Mouse (Mus musculus): ENCODE data around the gene Cecr2. TPM values are rescaled to one million over a fixed set of nuclear protein-coding genes. Genes with fewer than 3 reads are reported as not detected.

Cecr2 gene
- polyA plus RNA-seq, 1 experiment, result 7.6 TPM

DNA sequence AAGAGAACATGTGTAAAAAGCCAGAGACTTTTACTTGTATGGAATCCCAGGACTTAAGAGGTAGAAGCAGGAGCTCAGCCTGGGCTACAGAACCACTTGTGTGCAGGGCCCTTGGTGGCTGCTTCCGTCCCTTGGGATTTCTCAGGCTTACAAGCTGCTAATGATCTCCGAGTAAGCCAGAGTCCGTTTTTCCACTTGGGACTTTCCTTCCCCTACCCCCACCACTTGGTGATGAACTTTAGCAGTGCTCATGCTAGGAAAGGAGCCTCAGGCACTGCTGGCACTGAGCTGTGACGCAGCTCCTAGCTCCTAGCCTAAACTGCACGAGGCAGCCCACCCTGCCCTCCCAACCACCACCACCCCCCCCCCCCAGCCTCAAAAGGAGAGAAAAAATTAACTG lies 124.5 kb downstream of the Cecr2 start:
- WGBS, result 63% methylated on average over 5 of the region's 5 CpGs
- Histone ChIP-seq H3K4me1 (ENCODE audit: control insufficient read depth, insufficient read depth, low read length) (peaks cover 5% of the 10 kb centered on the region; the same call in 1 of the 2 replicates), H3K4me3 (replicated peaks; ENCODE audit: insufficient read depth, low read depth, low read length) (no peak overlapping the region), H3K27ac (ENCODE audit: insufficient read depth, low read length) (no peak overlapping the region), H3K27me3 (ENCODE audit: control insufficient read depth, insufficient read depth, low read length) (no peaks in the 10 kb centered on the region)
- TF ChIP-seq POLR2A (IDR thresholded peaks at IDR 0.05; ENCODE audit: borderline replicate concordance, insufficient read depth, low read length), result no peak
- TF ChIP-seq CTCF (IDR thresholded peaks at IDR 0.05; ENCODE audit: borderline replicate concordance, insufficient read depth, low read depth, low read length), result no peak
- no peak for DNase-seq

DNA sequence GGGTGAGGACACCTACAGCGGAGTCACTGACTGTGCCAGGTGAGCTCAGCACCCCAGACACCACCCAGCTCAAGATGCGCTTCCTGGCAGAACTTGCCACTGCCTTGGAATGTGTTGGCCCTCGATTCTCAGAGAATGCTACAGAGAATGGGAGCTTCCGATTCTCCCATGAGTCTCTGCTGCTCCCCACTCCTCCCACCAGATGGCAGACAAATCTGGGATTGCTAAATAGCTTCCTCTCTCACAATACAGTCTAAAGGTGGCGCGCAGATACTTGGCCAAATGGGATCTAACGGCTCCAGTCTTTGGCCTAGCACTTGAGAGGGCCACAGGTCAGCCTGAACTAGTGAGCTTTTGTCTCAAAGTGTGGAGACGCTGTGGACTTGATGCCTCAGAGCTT lies 126.8 kb downstream of the Cecr2 start:
- 64% methylated on average over 8 of the region's 8 CpGs for WGBS
- no peaks in the 10 kb centered on the region for H3K27me3 ChIP-seq (ENCODE audit: control insufficient read depth, insufficient read depth, low read length)
- H3K4me1 ChIP-seq (ENCODE audit: control insufficient read depth, insufficient read depth, low read length), result peaks cover 16% of the 10 kb centered on the region; the same call in 1 of the 2 replicates
- no peak overlapping the region for H3K4me3 ChIP-seq (replicated peaks; ENCODE audit: insufficient read depth, low read depth, low read length)
- TF ChIP-seq CTCF (IDR thresholded peaks at IDR 0.05; ENCODE audit: borderline replicate concordance, insufficient read depth, low read depth, low read length), result 0 out of 2 replicates have a peak, but pooled peaks have one; percentile 17
- no peak for TF ChIP-seq POLR2A (IDR thresholded peaks at IDR 0.05; ENCODE audit: borderline replicate concordance, insufficient read depth, low read length)
- no peak overlapping the region for H3K27ac ChIP-seq (ENCODE audit: insufficient read depth, low read length)
- no peak for DNase-seq

- H3K4me3 ChIP-seq (replicated peaks; ENCODE audit: insufficient read depth, low read depth, low read length), result no peak overlapping the region
- WGBS, result 62% methylated on average over 5 of the region's 5 CpGs
- no peak for DNase-seq
- TF ChIP-seq POLR2A (IDR thresholded peaks at IDR 0.05; ENCODE audit: borderline replicate concordance, insufficient read depth, low read length) (no peak), CTCF (IDR thresholded peaks at IDR 0.05; ENCODE audit: borderline replicate concordance, insufficient read depth, low read depth, low read length) (no peak)
- H3K4me1 ChIP-seq (ENCODE audit: control insufficient read depth, insufficient read depth, low read length), result peaks cover 29% of the 10 kb centered on the region
- H3K27ac ChIP-seq (ENCODE audit: insufficient read depth, low read length), result 0 out of 2 replicates have a peak overlapping the region, but pooled peaks have one; percentile 11
- no peaks in the 10 kb centered on the region for H3K27me3 ChIP-seq (ENCODE audit: control insufficient read depth, insufficient read depth, low read length)
These were observed 129.4 kb downstream of the Cecr2 start for GRCm38 (mm10) chr6:120795422-120796086.

- peak overlapping the region; percentile 55 for H3K27ac ChIP-seq (ENCODE audit: insufficient read depth, low read length)
- no peaks in the 10 kb centered on the region for H3K27me3 ChIP-seq (ENCODE audit: control insufficient read depth, insufficient read depth, low read length)
- H3K4me1 ChIP-seq (ENCODE audit: control insufficient read depth, insufficient read depth, low read length), result peaks cover 29% of the 10 kb centered on the region
- WGBS, result 22% methylated on average over 2 of the region's 2 CpGs
- no peak overlapping the region for H3K4me3 ChIP-seq (replicated peaks; ENCODE audit: insufficient read depth, low read depth, low read length)
- TF ChIP-seq POLR2A (IDR thresholded peaks at IDR 0.05; ENCODE audit: borderline replicate concordance, insufficient read depth, low read length), result no peak
- TF ChIP-seq CTCF (IDR thresholded peaks at IDR 0.05; ENCODE audit: borderline replicate concordance, insufficient read depth, low read depth, low read length), result no peak
- DNase-seq, result peak; percentile 35 to 56
These were observed 129.9 kb downstream of the Cecr2 start for GRCm38 (mm10) chr6:120796111-120796510.

DNA sequence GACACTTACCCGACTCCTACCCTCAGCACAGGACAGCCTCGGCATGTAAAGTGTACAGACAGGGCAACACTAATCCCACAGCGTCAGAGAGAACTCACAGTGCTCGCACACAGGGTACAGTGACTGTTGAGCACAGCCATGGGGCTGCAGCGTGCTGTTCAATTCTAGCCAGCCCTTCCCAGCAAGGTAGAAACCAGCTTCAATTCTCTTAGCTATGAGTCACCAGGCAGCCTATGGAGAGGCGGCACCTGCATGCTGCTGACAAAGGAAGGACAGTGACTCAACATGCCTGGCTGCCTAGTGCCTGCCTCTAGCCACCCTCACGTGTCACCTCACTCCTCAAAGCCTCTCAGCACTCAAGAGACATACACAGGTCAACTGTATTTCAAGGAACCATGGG lies 131.8 kb downstream of the Cecr2 start:
- peaks cover 29% of the 10 kb centered on the region for H3K4me1 ChIP-seq (ENCODE audit: control insufficient read depth, insufficient read depth, low read length)
- DNase-seq, result peak; percentile 48 to 74
- no peaks in the 10 kb centered on the region for H3K27me3 ChIP-seq (ENCODE audit: control insufficient read depth, insufficient read depth, low read length)
- peak overlapping the region; percentile 14; the same call in 1 of the 2 replicates for H3K27ac ChIP-seq (ENCODE audit: insufficient read depth, low read length)
- no peak overlapping the region for H3K4me3 ChIP-seq (replicated peaks; ENCODE audit: insufficient read depth, low read depth, low read length)
- WGBS, result 55% methylated on average over 7 of the region's 7 CpGs
- TF ChIP-seq CTCF (IDR thresholded peaks at IDR 0.05; ENCODE audit: borderline replicate concordance, insufficient read depth, low read depth, low read length) (no peak), POLR2A (IDR thresholded peaks at IDR 0.05; ENCODE audit: borderline replicate concordance, insufficient read depth, low read length) (no peak)

DNA sequence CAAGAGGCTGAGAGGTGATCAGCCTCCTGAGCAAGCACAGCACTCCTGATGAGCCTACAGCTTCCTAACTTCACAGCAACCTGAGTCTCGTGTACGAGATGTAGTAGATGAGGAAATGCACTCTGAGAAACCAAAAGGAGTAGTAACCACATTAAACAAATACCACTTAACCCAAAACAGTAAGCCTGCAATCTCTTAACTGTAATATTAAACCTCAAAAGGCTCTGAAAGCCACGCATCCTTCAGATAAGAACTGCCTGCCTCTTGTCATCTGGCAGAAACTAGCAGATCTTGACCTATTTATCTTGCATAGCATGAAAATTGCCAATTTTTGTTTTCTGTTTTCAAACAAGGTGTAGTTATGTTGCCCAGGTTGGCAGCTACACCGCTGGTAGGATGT lies 132.7 kb downstream of the Cecr2 start:
- Histone ChIP-seq H3K4me3 (replicated peaks; ENCODE audit: insufficient read depth, low read depth, low read length) (no peak overlapping the region), H3K27me3 (ENCODE audit: control insufficient read depth, insufficient read depth, low read length) (no peaks in the 10 kb centered on the region), H3K27ac (ENCODE audit: insufficient read depth, low read length) (no peak overlapping the region), H3K4me1 (ENCODE audit: control insufficient read depth, insufficient read depth, low read length) (peaks cover 29% of the 10 kb centered on the region)
- 86% methylated on average over 4 of the region's 4 CpGs for WGBS
- no peak for TF ChIP-seq CTCF (IDR thresholded peaks at IDR 0.05; ENCODE audit: borderline replicate concordance, insufficient read depth, low read depth, low read length)
- TF ChIP-seq POLR2A (IDR thresholded peaks at IDR 0.05; ENCODE audit: borderline replicate concordance, insufficient read depth, low read length), result no peak
- no peak for DNase-seq

GRCm38 (mm10) chr6:120799581-120800041 lies 133.4 kb downstream of the Cecr2 start:
- no peak for TF ChIP-seq POLR2A (IDR thresholded peaks at IDR 0.05; ENCODE audit: borderline replicate concordance, insufficient read depth, low read length)
- no peak for DNase-seq
- Histone ChIP-seq H3K27ac (ENCODE audit: insufficient read depth, low read length) (no peak overlapping the region), H3K27me3 (ENCODE audit: control insufficient read depth, insufficient read depth, low read length) (no peaks in the 10 kb centered on the region), H3K4me1 (ENCODE audit: control insufficient read depth, insufficient read depth, low read length) (peaks cover 32% of the 10 kb centered on the region), H3K4me3 (replicated peaks; ENCODE audit: insufficient read depth, low read depth, low read length) (no peak overlapping the region)
- WGBS, result 87% methylated on average over 4 of the region's 4 CpGs
